Mouse (Mus musculus) kidney, postnatal 0 days (tissue): ENCODE results near the gene Sel1l3. TPM values are rescaled to one million over a fixed set of nuclear protein-coding genes. Genes with fewer than 3 reads are reported as not detected.

Experiments
- ATAC-seq: fragments of 200-750 bp; cut with Nextera tagmentation; replicated peaks from 2 replicates; pipeline ENCODE4 v1.8.0; 2017; ENCODE audit warnings: low read depth, moderate number of reproducible peaks, moderate TSS enrichment, moderate library complexity; ENCODE audit not compliant: low FRiP score
- DNase-seq: peaks from one replicate; pipeline ENCODE4 v3.0.0-alpha.2; 2016; ENCODE audit warnings: low spot score
- H3K27ac ChIP-seq: fragments of 300-500 bp; sonication (generic); 2 replicates; pipeline ENCODE4 v1.5.1; 2014; ENCODE audit warnings: mild to moderate bottlenecking
- H3K27me3 ChIP-seq: fragments of 300-500 bp; sonication (generic); 2 replicates; pipeline ENCODE4 v1.6.1; 2014; ENCODE audit warnings: low read length, mixed read lengths; ENCODE audit not compliant: insufficient read depth
- H3K36me3 ChIP-seq: fragments of 300-500 bp; sonication (generic); 2 replicates; pipeline ENCODE4 v1.6.1; 2014; ENCODE audit warnings: low read length, mixed read lengths; ENCODE audit not compliant: insufficient read depth
- H3K4me1 ChIP-seq: fragments of 300-500 bp; sonication (generic); replicated peaks from 2 replicates; pipeline ENCODE4 v1.6.1; 2014; ENCODE audit warnings: antibody characterized with exemption, low read length, mixed read lengths; ENCODE audit not compliant: insufficient read depth
- H3K4me2 ChIP-seq: fragments of 300-500 bp; sonication (generic); 2 replicates; pipeline ENCODE4 v1.6.1; 2014; ENCODE audit warnings: mild to moderate bottlenecking, low read length, moderate library complexity, mixed read lengths
- H3K4me3 ChIP-seq: fragments of 300-500 bp; sonication (generic); replicated peaks from 2 replicates; pipeline ENCODE4 v1.5.1; 2014; ENCODE audit warnings: low read depth, low read length
- H3K9ac ChIP-seq: fragments of 300-500 bp; sonication (generic); 2 replicates; pipeline ENCODE4 v1.6.1; 2014; ENCODE audit warnings: low read depth, low read length
- H3K9me3 ChIP-seq: fragments of 300-500 bp; sonication (generic); replicated peaks from 2 replicates; pipeline ENCODE4 v1.6.1; 2016; ENCODE audit warnings: low read length, inconsistent platforms, mixed read lengths
- CTCF ChIP-seq: IDR thresholded peaks from 2 replicates; pipeline ENCODE4 v1.5.1; 2016; ENCODE audit warnings: antibody characterized with exemption, low read depth, mild to moderate bottlenecking, moderate library complexity
- whole genome bisulfite sequencing: fragments of 180-500 bp; shearing (Covaris S2); extraction: QIAGEN DNeasy Blood & Tissue Kit; methylation state at CpG from one replicate; pipeline ENCODE4 v1.1.7; 2014; 5-methylcytosine and 5-hydroxymethylcytosine counted together
- polyA plus RNA-seq: library from polyadenylated mRNA; unstranded; fragments of >200 nt; fragmentation: Nextera tagmentation; extraction: Ambion mirVana; gene quantifications from 2 replicates; pipeline ENCODE4 v1.2.1, GENCODE M21; 2015

Sel1l3 gene
- polyA plus RNA-seq, 1 experiment from 2014 or later, result 11.8 TPM

DNA sequence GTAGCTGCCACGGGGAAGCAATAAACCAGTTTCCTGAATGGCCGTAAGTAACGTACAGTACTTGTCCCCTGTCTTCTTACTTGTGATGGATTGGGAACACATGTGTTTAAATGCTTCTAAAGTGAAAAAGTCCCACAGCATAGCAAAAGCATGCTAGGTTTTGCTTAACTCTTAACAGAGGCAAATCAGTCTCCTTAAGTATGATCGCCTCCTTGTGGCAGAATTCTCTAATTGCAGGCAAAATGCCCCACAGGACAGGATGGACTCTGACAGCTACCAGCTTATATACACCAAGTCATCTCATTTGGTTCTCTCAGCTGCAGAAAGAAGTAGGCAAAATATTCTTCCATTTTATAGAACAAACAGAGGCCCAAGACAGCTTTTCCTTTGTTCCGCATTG lies 100.8 kb downstream of the Sel1l3 start:
- no peak overlapping the region for H3K27ac ChIP-seq
- TF ChIP-seq CTCF, result peak; percentile 45
- 63% methylated on average over 5 of the region's 5 CpGs for WGBS
- ATAC-seq (no peak), DNase-seq (no peak)
- H3K9ac ChIP-seq, result no peak overlapping the region
- H3K4me2 ChIP-seq, result no peak overlapping the region
- no peak overlapping the region for H3K4me3 ChIP-seq
- no peaks in the 10 kb centered on the region for H3K9me3 ChIP-seq
- peaks cover 4% of the 10 kb centered on the region; the same call in 1 of the 2 replicates for H3K4me1 ChIP-seq
- H3K36me3 ChIP-seq, result no peaks in the 10 kb centered on the region
- H3K27me3 ChIP-seq, result no peaks in the 10 kb centered on the region

DNA sequence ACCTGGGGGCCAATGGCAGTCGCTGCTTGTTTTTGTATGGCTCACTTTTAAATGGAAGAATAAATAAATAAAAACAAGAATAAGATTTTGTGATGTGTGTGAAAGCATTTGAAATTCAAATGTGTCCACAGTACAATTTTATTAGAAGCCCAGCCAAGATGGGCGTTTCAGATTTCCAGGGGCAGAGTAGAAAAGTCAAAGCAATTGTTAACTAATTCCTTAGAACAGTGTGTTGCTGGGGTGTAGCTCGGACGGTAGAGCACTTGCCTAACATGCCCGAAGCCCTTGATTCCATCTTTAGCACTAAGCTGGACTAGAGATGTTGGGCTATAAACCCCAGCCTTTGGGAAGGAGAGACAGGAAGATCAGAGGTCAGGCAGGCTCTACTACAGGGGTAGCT lies 102.7 kb downstream of the Sel1l3 start:
- DNase-seq, result no peak
- Histone ChIP-seq H3K9ac (no peak overlapping the region), H3K4me2 (peak overlapping the region; percentile 14; the same call in 1 of the 2 replicates), H3K4me3 (no peak overlapping the region), H3K9me3 (no peaks in the 10 kb centered on the region), H3K4me1 (peaks cover 9% of the 10 kb centered on the region; the same call in 1 of the 2 replicates), H3K36me3 (no peaks in the 10 kb centered on the region), H3K27me3 (no peaks in the 10 kb centered on the region), H3K27ac (peak overlapping the region; percentile 82)
- TF ChIP-seq CTCF, result no peak
- ATAC-seq, result no peak
- 39% methylated on average over 5 of the region's 5 CpGs for WGBS

DNA sequence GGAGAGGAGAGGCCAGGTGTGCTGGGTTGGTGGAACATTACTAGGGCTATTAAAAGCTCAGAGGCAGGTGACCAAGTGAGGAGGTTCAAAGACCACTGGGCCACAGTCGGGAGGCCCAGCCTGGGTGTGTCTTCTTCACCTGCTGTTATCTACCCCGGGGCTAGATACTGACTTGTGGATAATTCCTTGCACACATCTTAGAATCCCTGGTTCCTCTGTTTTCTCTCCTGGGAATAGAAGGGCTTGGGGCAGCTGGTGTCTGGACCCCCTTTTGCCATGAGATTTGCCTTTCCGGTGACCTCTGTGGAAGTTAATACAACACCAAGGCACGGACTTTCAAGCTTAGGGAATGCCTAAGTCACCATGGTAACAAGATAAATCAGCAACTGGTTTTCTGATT lies 103.5 kb downstream of the Sel1l3 start:
- no peak for TF ChIP-seq CTCF
- Histone ChIP-seq H3K4me1 (peaks cover 14% of the 10 kb centered on the region; the same call in 1 of the 2 replicates), H3K4me2 (0 out of 2 replicates have a peak overlapping the region, but pooled peaks have one; percentile 14), H3K9me3 (no peaks in the 10 kb centered on the region), H3K36me3 (no peaks in the 10 kb centered on the region), H3K4me3 (no peak overlapping the region), H3K27ac (peak overlapping the region; percentile 82), H3K9ac (no peak overlapping the region), H3K27me3 (no peaks in the 10 kb centered on the region)
- ATAC-seq (peak; percentile 47), DNase-seq (no peak)
- 54% methylated on average over 4 of the region's 4 CpGs for WGBS

DNA sequence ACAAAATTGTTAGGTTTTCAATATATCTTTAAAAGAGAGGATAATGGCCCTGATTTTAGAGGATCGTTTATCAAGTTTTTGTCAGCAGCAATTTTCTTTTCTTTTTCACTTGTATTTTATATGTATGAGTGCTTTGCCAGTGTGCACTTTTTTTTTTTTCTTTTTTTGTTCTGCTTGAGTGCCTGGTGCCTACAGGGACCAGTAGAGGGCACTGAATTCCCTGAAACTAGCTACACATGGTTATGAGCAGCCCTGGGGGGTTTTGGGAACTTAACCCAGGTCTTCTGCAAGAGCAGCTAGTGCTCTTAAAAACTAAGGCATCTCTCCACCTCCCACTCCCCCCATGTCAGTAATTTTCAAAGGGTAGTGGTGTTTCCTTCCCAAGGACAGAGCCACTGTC lies 105.1 kb downstream of the Sel1l3 start:
- ATAC-seq, result no peak
- Histone ChIP-seq H3K36me3 (no peaks in the 10 kb centered on the region), H3K4me3 (no peak overlapping the region), H3K27ac (no peak overlapping the region), H3K9me3 (no peaks in the 10 kb centered on the region), H3K4me1 (peaks cover 14% of the 10 kb centered on the region; the same call in 1 of the 2 replicates), H3K4me2 (no peak overlapping the region), H3K27me3 (no peaks in the 10 kb centered on the region), H3K9ac (no peak overlapping the region)
- TF ChIP-seq CTCF, result peak; percentile 42; the same call in 1 of the 2 replicates
- 82% methylated on average over 1 of the region's 1 CpGs for WGBS
- DNase-seq, result no peak

DNA sequence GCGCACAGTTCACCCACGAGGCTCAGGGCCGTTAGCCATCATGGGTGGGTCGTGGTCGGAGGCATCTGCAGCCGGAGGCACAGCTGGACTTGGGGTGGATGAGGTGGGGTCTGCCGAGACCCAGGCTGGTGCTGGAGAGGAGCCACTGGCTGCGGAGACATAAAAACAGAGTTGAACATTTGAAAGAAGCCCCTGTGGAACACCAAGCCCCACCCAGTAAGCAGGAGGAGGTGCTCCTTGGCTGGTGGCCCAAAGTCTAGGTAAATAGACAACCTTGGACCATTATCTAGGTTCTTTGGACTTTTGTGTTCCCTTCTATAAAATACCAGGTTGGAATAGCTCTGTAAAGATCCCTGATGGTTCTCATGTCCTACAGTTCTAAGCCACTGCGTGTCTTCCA lies 105.7 kb downstream of the Sel1l3 start:
- no peaks in the 10 kb centered on the region for H3K9me3 ChIP-seq
- H3K4me2 ChIP-seq, result no peak overlapping the region
- no peaks in the 10 kb centered on the region for H3K36me3 ChIP-seq
- 69% methylated on average over 9 of the region's 9 CpGs for WGBS
- H3K9ac ChIP-seq, result no peak overlapping the region
- peaks cover 14% of the 10 kb centered on the region; the same call in 1 of the 2 replicates for H3K4me1 ChIP-seq
- no peak overlapping the region for H3K4me3 ChIP-seq
- H3K27ac ChIP-seq, result no peak overlapping the region
- no peaks in the 10 kb centered on the region for H3K27me3 ChIP-seq
- DNase-seq (no peak), ATAC-seq (no peak)
- TF ChIP-seq CTCF, result no peak

DNA sequence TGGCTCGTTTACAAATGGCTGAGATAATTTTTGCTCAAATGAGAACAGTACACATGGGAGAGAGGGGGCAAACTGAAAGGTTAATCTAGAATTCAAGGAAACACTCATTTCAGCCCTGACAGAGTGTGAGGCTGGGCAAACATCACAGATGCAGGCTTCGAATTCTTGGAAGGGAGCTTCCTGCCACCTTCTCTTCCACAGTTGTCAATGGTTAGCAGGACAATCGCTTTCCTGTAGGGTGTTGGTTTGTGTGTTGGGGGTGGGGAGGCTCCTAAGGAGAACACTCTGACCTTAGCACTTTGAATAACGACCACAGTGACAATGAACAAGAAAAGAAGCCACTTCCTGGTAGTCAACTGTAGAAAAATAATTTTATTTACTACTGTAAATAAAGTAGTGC lies 107.0 kb downstream of the Sel1l3 start:
- H3K9ac ChIP-seq, result no peak overlapping the region
- H3K27me3 ChIP-seq, result no peaks in the 10 kb centered on the region
- H3K4me1 ChIP-seq, result peaks cover 19% of the 10 kb centered on the region; the same call in 1 of the 2 replicates
- H3K36me3 ChIP-seq, result no peaks in the 10 kb centered on the region
- DNase-seq (no peak), ATAC-seq (no peak)
- H3K9me3 ChIP-seq, result no peaks in the 10 kb centered on the region
- H3K27ac ChIP-seq, result no peak overlapping the region
- H3K4me3 ChIP-seq, result no peak overlapping the region
- H3K4me2 ChIP-seq, result no peak overlapping the region
- WGBS, result 42% methylated on average over 4 of the region's 4 CpGs
- no peak for TF ChIP-seq CTCF

DNA sequence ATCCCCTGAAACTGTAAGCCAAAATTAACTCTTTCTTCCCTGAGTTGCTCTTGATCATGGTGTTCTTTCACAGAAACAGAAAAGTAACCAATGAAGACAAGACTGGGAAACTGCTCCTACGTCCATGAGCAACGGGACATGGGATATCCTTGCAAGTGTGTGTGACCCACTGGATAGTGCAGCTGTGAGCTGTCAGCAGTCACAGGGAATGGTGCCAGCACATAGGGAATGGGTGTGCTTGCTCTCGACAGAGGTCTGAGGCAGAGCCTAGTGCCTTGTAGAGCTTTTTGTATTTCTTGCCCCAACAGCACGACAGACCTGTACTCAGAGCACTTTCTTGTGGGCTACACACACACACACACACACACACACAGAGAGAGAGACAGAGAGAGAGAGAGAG lies 107.6 kb downstream of the Sel1l3 start:
- ATAC-seq (no peak), DNase-seq (no peak)
- 60% methylated on average over 4 of the region's 4 CpGs for WGBS
- no peak for TF ChIP-seq CTCF
- peaks cover 19% of the 10 kb centered on the region; the same call in 1 of the 2 replicates for H3K4me1 ChIP-seq
- H3K9me3 ChIP-seq, result no peaks in the 10 kb centered on the region
- H3K27me3 ChIP-seq, result no peaks in the 10 kb centered on the region
- H3K27ac ChIP-seq, result no peak overlapping the region
- no peak overlapping the region for H3K4me2 ChIP-seq
- H3K36me3 ChIP-seq, result no peaks in the 10 kb centered on the region
- no peak overlapping the region for H3K9ac ChIP-seq
- no peak overlapping the region for H3K4me3 ChIP-seq
